Mouse (Mus musculus) lung, adult 2 months (tissue): ENCODE measurements around the gene Slc1a7. TPM values are rescaled to one million over a fixed set of nuclear protein-coding genes. Genes with fewer than 3 reads are reported as not detected.

ENCODE experiments used
- DNase-seq: peaks from one replicate; pipeline ENCODE4 v3.0.0; 2022
- H3K4me1 ChIP-seq: fragments of 200-500 bp; 2 replicates; pipeline ENCODE4 v1.6.1; 2011; ENCODE audit warnings: low read length; ENCODE audit not compliant: control insufficient read depth, insufficient read depth
- H3K4me3 ChIP-seq: fragments of 200-500 bp; replicated peaks from 2 replicates; pipeline ENCODE3; 2011; ENCODE audit warnings: low read depth, mild to moderate bottlenecking, control low read depth, low read length; ENCODE audit errors: extremely low read depth
- CTCF ChIP-seq: fragments of 200-500 bp; IDR thresholded peaks from 2 replicates; pipeline ENCODE4 v1.5.1; 2011; ENCODE audit warnings: mild to moderate bottlenecking, low read length, control low read depth; ENCODE audit not compliant: insufficient read depth
- POLR2A ChIP-seq: fragments of 200-500 bp; IDR thresholded peaks from 2 replicates; pipeline ENCODE4 v1.6.1; 2011; ENCODE audit warnings: low read depth, mild to moderate bottlenecking, control low read depth, low read length, borderline replicate concordance; ENCODE audit errors: extremely low read depth
- WGBS: fragments of 180-500 bp; shearing (Covaris S2); methylation state at CpG from one replicate; pipeline ENCODE4 v1.1.7; 2018; 5-methylcytosine and 5-hydroxymethylcytosine counted together
- polyA plus RNA-seq: library from polyadenylated mRNA; depleted of rRNA; stranded (reverse); fragments of >200 nt; gene quantifications from 2 replicates; pipeline ENCODE4 v1.2.3, GENCODE M21; 2012; rRNA removed

Slc1a7 gene
- polyA plus RNA-seq, 1 experiment, result 0.39 TPM

GRCm38 (mm10) chr4:108055873-108056272 lies 87.7 kb downstream of the Slc1a7 start:
- DNase-seq, result no peak
- H3K4me3 ChIP-seq, result no peak overlapping the region
- TF ChIP-seq POLR2A, result no peak
- no peak for TF ChIP-seq CTCF
- WGBS, result 74% methylated on average over 10 of the region's 10 CpGs
- H3K4me1 ChIP-seq, result no peaks in the 10 kb centered on the region

GRCm38 (mm10) chr4:108057247-108057646 lies 89.1 kb downstream of the Slc1a7 start:
- Histone ChIP-seq H3K4me3 (no peak overlapping the region), H3K4me1 (no peaks in the 10 kb centered on the region)
- 90% methylated on average over 2 of the region's 2 CpGs for WGBS
- DNase-seq, result no peak
- TF ChIP-seq CTCF (no peak), POLR2A (no peak)

- Histone ChIP-seq H3K4me1 (no peaks in the 10 kb centered on the region), H3K4me3 (no peak overlapping the region)
- DNase-seq, result no peak
- TF ChIP-seq CTCF (no peak), POLR2A (no peak)
- WGBS, result 31% methylated on average over 10 of the region's 10 CpGs
Measured at GRCm38 (mm10) chr4:108058166-108058565, 90.0 kb downstream of the Slc1a7 start.

- Histone ChIP-seq H3K4me1 (no peaks in the 10 kb centered on the region), H3K4me3 (no peak overlapping the region)
- TF ChIP-seq CTCF (no peak), POLR2A (no peak)
- WGBS, result 79% methylated on average over 19 of the region's 19 CpGs
- no peak for DNase-seq
Measured at GRCm38 (mm10) chr4:108059601-108060379, 91.7 kb downstream of the Slc1a7 start.

GRCm38 (mm10) chr4:108060774-108061173 lies 92.6 kb downstream of the Slc1a7 start:
- WGBS, result 84% methylated on average over 4 of the region's 4 CpGs
- no peak overlapping the region for H3K4me3 ChIP-seq
- TF ChIP-seq POLR2A, result no peak
- TF ChIP-seq CTCF, result no peak
- H3K4me1 ChIP-seq, result peaks cover 4% of the 10 kb centered on the region; the same call in 1 of the 2 replicates
- no peak for DNase-seq

- no peak for TF ChIP-seq POLR2A
- no peak for TF ChIP-seq CTCF
- Histone ChIP-seq H3K4me3 (no peak overlapping the region), H3K4me1 (peaks cover 4% of the 10 kb centered on the region; the same call in 1 of the 2 replicates)
- WGBS, result 82% methylated on average over 5 of the region's 5 CpGs
- DNase-seq, result no peak
Measured at GRCm38 (mm10) chr4:108062524-108062923, 94.4 kb downstream of the Slc1a7 start.

Other genes with a start within 250 kb of the Slc1a7 start
- gene Lrp8, start 166.1 kb upstream of the Slc1a7 start, polyA plus RNA-seq, result 2.2 and 2.8 TPM in 2 replicates
- 22.3 and 39.3 TPM in 2 replicates for gene Magoh, start 88.6 kb upstream of the Slc1a7 start, polyA plus RNA-seq
- 31.5 and 40.9 TPM in 2 replicates for gene 0610037L13Rik, start 78.5 kb upstream of the Slc1a7 start, polyA plus RNA-seq
- gene Cpt2, start 44.7 kb upstream of the Slc1a7 start, polyA plus RNA-seq, result 65.3 and 68.3 TPM in 2 replicates
- 56.1 and 59.8 TPM in 2 replicates for gene Podn, start 128.1 kb downstream of the Slc1a7 start, polyA plus RNA-seq
- 122 and 185 TPM in 2 replicates for gene Scp2, start 176.7 kb downstream of the Slc1a7 start, polyA plus RNA-seq
- gene Echdc2, start 197.1 kb downstream of the Slc1a7 start, polyA plus RNA-seq, result 53.7 and 67.0 TPM in 2 replicates
- 0.05 and 0.19 TPM in 2 replicates for gene Zyg11a, start 249.7 kb downstream of the Slc1a7 start, polyA plus RNA-seq